Mouse (Mus musculus) ovary, adult 18-20 months (tissue): ENCODE data around the gene Gjc2.

Experiments used
- DNase-seq: peaks from one replicate; pipeline ENCODE4 v3.0.0; 2022; ENCODE audit warnings: low spot score, mixed read lengths

The Gjc2 gene

DNA sequence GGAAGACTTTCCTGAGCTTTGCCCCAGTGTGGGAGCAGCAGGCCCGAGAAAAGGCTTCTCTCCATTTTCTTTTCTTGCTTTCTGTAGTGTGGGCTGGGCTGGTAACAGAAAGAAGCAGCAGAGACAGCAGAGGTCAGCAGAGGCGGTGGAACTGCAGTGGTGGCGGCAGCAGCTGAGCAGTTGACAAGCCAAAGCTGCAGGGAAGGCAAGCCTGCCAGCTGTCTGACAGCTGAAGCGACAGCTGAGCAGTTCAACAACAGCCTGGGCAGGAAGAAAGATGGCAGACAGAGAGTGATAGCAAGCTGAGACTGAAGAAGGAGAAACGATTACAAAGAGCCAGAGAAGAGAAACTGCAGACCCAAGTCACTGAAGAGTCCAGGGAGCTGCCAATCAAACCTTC is 21.6 kb downstream of the Gjc2 start:
- DNase-seq = no peak

GRCm38 (mm10) chr11:59159558-59159957 is 23.5 kb downstream of the Gjc2 start:
- DNase-seq = no peak

DNA sequence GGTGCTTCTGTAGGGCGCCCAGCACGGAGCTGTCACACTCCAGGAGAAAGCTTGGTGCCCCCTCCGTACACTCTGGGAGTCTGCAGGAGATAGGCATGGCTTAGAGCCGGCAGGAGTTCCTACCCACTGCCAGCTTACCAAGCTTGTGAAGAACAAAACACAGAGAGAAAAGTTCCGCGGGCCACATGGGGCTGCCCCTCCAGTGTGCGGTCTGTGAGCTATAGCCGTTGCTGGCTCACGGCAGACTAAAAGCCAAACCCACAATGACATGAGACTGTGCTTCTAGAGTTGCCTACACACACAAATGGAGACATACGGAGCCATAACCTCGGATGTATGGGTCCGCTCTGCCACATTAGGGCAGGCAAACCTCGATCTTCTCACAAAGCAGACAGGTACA is 23.9 kb downstream of the Gjc2 start:
- no peak for DNase-seq

DNA sequence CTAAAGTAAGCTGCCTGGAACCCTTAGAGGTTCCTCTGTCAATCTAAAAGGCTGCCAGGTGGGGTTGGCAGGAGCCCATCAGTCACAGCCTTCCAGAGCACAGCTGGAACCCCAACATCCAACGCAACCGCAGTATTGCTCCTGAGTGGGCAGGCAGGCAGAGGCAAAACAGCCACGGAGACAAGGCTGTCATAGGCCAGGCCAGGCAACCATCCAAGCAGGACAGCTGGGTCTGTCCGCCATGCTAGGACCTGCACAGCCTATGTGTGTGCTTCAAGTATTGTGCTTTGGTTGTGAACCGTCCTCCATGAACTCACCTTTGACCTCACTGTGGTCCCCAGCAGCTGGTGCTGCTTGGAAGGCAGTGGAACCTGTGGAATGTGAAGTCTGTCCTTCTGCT is 27.1 kb downstream of the Gjc2 start:
- no peak for DNase-seq

GRCm38 (mm10) chr11:59154220-59154619 is 28.8 kb downstream of the Gjc2 start:
- DNase-seq = no peak

DNA sequence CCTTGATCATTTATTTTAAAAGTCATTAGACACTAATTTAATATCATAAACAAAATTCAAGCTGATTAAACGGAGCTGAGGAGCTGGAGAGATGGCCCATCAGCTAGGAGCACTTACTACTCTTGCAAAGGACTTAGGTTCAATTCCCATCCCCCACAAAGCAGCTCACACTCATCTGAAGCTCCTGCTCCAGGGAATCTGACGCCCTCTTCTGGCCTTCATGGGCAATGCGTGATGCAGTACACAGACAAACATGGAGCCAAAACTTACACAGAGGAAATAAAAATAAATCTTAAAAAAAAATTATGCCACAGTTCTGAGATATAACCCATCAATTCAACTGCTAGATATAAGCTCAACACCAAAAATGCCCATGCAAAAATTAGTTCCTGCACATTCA is 31.3 kb downstream of the Gjc2 start:
- no peak for DNase-seq

DNA sequence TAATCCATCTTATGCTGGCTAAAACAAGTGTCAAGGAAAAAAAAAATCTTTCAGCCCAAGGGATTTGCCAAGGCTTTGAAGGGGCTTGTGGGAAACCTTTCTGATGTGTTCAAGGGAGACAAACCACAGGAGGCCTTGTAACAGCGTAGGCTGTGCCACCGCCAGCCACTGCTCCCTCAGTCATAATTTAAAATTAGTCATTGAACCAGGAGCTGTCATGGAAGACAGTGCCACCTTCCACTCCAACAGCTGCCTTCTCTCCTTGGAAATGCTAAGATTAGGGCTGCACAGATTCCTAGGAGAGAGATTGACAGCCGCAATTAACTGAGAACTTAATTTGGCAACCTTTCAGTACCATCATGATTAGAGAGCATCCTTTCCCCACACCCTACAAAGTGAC is 33.7 kb downstream of the Gjc2 start:
- no peak for DNase-seq

GRCm38 (mm10) chr11:59142962-59143361 is 40.1 kb downstream of the Gjc2 start:
- no peak for DNase-seq

DNA sequence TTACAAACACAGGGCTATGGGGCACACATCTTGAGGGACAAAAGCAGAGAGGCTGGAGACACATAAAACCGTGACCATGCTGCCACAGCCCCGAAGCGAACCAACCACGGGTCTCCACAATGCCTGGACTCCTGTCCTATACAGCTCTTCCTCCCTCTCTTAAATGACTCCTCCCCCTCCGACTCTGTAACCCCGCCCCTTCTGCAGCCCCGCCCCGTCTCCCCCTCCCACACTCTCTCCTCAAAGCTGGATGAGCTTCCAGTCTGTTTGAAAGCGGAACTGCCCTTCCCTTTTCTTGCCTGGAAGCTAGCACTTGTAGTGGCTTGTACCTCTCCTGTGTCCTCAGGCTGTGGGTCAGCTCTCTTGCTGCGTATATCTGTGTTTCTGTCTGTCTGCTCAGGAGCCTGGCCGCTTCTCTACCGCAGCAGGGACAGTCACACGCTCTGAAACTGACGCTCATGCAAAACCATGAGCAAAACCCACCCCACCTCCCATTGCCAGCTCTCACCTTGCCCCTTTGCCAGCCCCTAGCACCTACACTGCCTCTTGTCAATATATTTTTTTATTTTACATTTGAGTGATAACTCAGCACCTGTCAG is 41.1 kb downstream of the Gjc2 start:
- DNase-seq = no peak

GRCm38 (mm10) chr11:59138537-59139486 is 44.2 kb downstream of the Gjc2 start:
- DNase-seq = no peak

GRCm38 (mm10) chr11:59136994-59137706 is 45.9 kb downstream of the Gjc2 start:
- no peak for DNase-seq

GRCm38 (mm10) chr11:59135904-59136452 is 47.0 kb downstream of the Gjc2 start, which contains the start of gene Obscn:
Gene Obscn (minus strand): TSS chr11:59136402.
- DNase-seq = no peak

GRCm38 (mm10) chr11:59135051-59135820 is 47.8 kb downstream of the Gjc2 start:
- DNase-seq = no peak

- DNase-seq = no peak
Observed at GRCm38 (mm10) chr11:59134373-59134997, 48.5 kb downstream of the Gjc2 start.

DNA sequence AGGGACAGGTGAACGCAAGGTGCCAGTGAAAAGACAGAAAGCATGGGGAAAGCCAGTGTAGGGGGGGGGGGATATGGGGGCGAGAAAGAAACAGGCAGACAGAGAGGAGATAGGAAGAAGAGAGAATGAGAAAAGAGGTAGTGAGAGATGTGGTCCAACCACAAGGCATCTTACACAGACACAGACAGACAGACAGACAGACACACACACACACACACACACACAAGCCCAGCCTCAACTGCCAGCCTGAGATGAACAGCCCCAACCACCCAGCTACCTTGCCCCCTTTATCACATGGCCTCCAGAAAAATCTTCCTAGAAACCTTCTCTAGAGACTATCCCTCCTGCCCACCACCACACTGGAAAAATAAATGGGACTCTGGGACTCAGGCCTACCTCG is 50.9 kb downstream of the Gjc2 start:
- no peak for DNase-seq

- no peak for DNase-seq
Observed at GRCm38 (mm10) chr11:59131348-59131919, 51.6 kb downstream of the Gjc2 start.

- DNase-seq = no peak
Observed at GRCm38 (mm10) chr11:59130782-59131181, 52.2 kb downstream of the Gjc2 start.
